Mouse (Mus musculus): ENCODE measurements around the gene Phf13. TPM values are rescaled to one million over a fixed set of nuclear protein-coding genes. Genes with fewer than 3 reads are reported as not detected.

The Phf13 gene
- polyA plus RNA-seq, 1 experiment from 2014 or later: 15.4 TPM

GRCm38 (mm10) chr4:151997701-151998100 is 1.6 kb upstream of the Phf13 start:
- no peak for ATAC-seq (replicated peaks; ENCODE audit: extremely low read depth, insufficient read depth, low FRiP score)
- Histone ChIP-seq H3K4me1 (ENCODE audit: control insufficient read depth, insufficient read depth, low read length) (peaks cover 18% of the 10 kb centered on the region), H3K36me3 (ENCODE audit: control insufficient read depth, insufficient read depth) (no peaks in the 10 kb centered on the region), H3K4me3 (ENCODE audit: low read length) (no peak overlapping the region), H3K4me2 (ENCODE audit: low read depth, low read length) (peak overlapping the region; percentile 65), H3K27ac (ENCODE audit: low read length) (no peak overlapping the region), H3K27me3 (ENCODE audit: control insufficient read depth, insufficient read depth, low read length) (no peaks in the 10 kb centered on the region), H3K9me3 (replicated peaks; ENCODE audit: control insufficient read depth, low read length) (no peaks in the 10 kb centered on the region), H3K9ac (ENCODE audit: low read length) (no peak overlapping the region)
- WGBS: 56% methylated on average over 3 of the region's 3 CpGs

GRCm38 (mm10) chr4:151996951-151997222 is 829 bp upstream of the Phf13 start:
- ATAC-seq (replicated peaks; ENCODE audit: extremely low read depth, insufficient read depth, low FRiP score): no peak

GRCm38 (mm10) chr4:151995371-151996172 is 486 bp downstream of the Phf13 start:
- WGBS: 1% methylated on average over 75 of the region's 111 CpGs
- H3K9ac ChIP-seq (ENCODE audit: low read length): peak overlapping the region; percentile 95
- peak overlapping the region; percentile 95 for H3K4me3 ChIP-seq (ENCODE audit: low read length)
- peak; percentile 8; the same call in 1 of the 2 replicates for ATAC-seq (replicated peaks; ENCODE audit: extremely low read depth, insufficient read depth, low FRiP score)
- H3K4me1 ChIP-seq (ENCODE audit: control insufficient read depth, insufficient read depth, low read length): peaks cover 18% of the 10 kb centered on the region
- peak overlapping the region; percentile 83 for H3K4me2 ChIP-seq (ENCODE audit: low read depth, low read length)
- peak overlapping the region; percentile 84 for H3K27ac ChIP-seq (ENCODE audit: low read length)
- H3K27me3 ChIP-seq (ENCODE audit: control insufficient read depth, insufficient read depth, low read length): no peaks in the 10 kb centered on the region
- H3K9me3 ChIP-seq (replicated peaks; ENCODE audit: control insufficient read depth, low read length): no peaks in the 10 kb centered on the region
- H3K36me3 ChIP-seq (ENCODE audit: control insufficient read depth, insufficient read depth): peaks cover 10% of the 10 kb centered on the region

More at GRCm38 (mm10) chr4:151996951-151997222, 829 bp upstream of the Phf13 start:
- WGBS: 4% methylated on average over 13 of the region's 13 CpGs
- H3K36me3 ChIP-seq (ENCODE audit: control insufficient read depth, insufficient read depth): peaks cover 5% of the 10 kb centered on the region; the same call in 1 of the 2 replicates
- no peaks in the 10 kb centered on the region for H3K9me3 ChIP-seq (replicated peaks; ENCODE audit: control insufficient read depth, low read length)
- peak overlapping the region; percentile 92 for H3K9ac ChIP-seq (ENCODE audit: low read length)
- H3K27me3 ChIP-seq (ENCODE audit: control insufficient read depth, insufficient read depth, low read length): no peaks in the 10 kb centered on the region
- H3K4me2 ChIP-seq (ENCODE audit: low read depth, low read length): peak overlapping the region; percentile 65
- peaks cover 18% of the 10 kb centered on the region for H3K4me1 ChIP-seq (ENCODE audit: control insufficient read depth, insufficient read depth, low read length)
- H3K4me3 ChIP-seq (ENCODE audit: low read length): peak overlapping the region; percentile 95
- H3K27ac ChIP-seq (ENCODE audit: low read length): peak overlapping the region; percentile 91

GRCm38 (mm10) chr4:151994228-151995171 is 1.6 kb downstream of the Phf13 start:
- no peak for ATAC-seq (replicated peaks; ENCODE audit: extremely low read depth, insufficient read depth, low FRiP score)
- H3K4me3 ChIP-seq (ENCODE audit: low read length): peak overlapping the region; percentile 95
- H3K27me3 ChIP-seq (ENCODE audit: control insufficient read depth, insufficient read depth, low read length): no peaks in the 10 kb centered on the region
- 2% methylated on average over 61 of the region's 61 CpGs for WGBS
- H3K9me3 ChIP-seq (replicated peaks; ENCODE audit: control insufficient read depth, low read length): no peaks in the 10 kb centered on the region
- H3K4me1 ChIP-seq (ENCODE audit: control insufficient read depth, insufficient read depth, low read length): peaks cover 18% of the 10 kb centered on the region
- peak overlapping the region; percentile 95 for H3K9ac ChIP-seq (ENCODE audit: low read length)
- H3K4me2 ChIP-seq (ENCODE audit: low read depth, low read length): peak overlapping the region; percentile 83
- H3K36me3 ChIP-seq (ENCODE audit: control insufficient read depth, insufficient read depth): peaks cover 16% of the 10 kb centered on the region
- H3K27ac ChIP-seq (ENCODE audit: low read length): peak overlapping the region; percentile 84

- Histone ChIP-seq H3K9ac (ENCODE audit: low read length) (0 out of 2 replicates have a peak overlapping the region, but pooled peaks have one; percentile 8), H3K9me3 (replicated peaks; ENCODE audit: control insufficient read depth, low read length) (no peaks in the 10 kb centered on the region), H3K36me3 (ENCODE audit: control insufficient read depth, insufficient read depth) (peaks cover 16% of the 10 kb centered on the region), H3K4me2 (ENCODE audit: low read depth, low read length) (no peak overlapping the region), H3K4me3 (ENCODE audit: low read length) (no peak overlapping the region), H3K27me3 (ENCODE audit: control insufficient read depth, insufficient read depth, low read length) (no peaks in the 10 kb centered on the region), H3K27ac (ENCODE audit: low read length) (no peak overlapping the region), H3K4me1 (ENCODE audit: control insufficient read depth, insufficient read depth, low read length) (peaks cover 24% of the 10 kb centered on the region)
- no peak for ATAC-seq (replicated peaks; ENCODE audit: extremely low read depth, insufficient read depth, low FRiP score)
- WGBS: 52% methylated on average over 6 of the region's 6 CpGs
These were observed 3.0 kb downstream of the Phf13 start for GRCm38 (mm10) chr4:151993035-151993434.

- no peaks in the 10 kb centered on the region for H3K9me3 ChIP-seq (replicated peaks; ENCODE audit: control insufficient read depth, low read length)
- no peak for ATAC-seq (replicated peaks; ENCODE audit: extremely low read depth, insufficient read depth, low FRiP score)
- WGBS: 82% methylated on average over 9 of the region's 9 CpGs
- H3K9ac ChIP-seq (ENCODE audit: low read length): no peak overlapping the region
- H3K4me2 ChIP-seq (ENCODE audit: low read depth, low read length): no peak overlapping the region
- peaks cover 16% of the 10 kb centered on the region for H3K36me3 ChIP-seq (ENCODE audit: control insufficient read depth, insufficient read depth)
- H3K27me3 ChIP-seq (ENCODE audit: control insufficient read depth, insufficient read depth, low read length): no peaks in the 10 kb centered on the region
- no peak overlapping the region for H3K4me3 ChIP-seq (ENCODE audit: low read length)
- peaks cover 26% of the 10 kb centered on the region for H3K4me1 ChIP-seq (ENCODE audit: control insufficient read depth, insufficient read depth, low read length)
- H3K27ac ChIP-seq (ENCODE audit: low read length): no peak overlapping the region
These were observed 4.0 kb downstream of the Phf13 start for GRCm38 (mm10) chr4:151992091-151992490.

GRCm38 (mm10) chr4:151989110-151989488 is 7.0 kb downstream of the Phf13 start:
- Histone ChIP-seq H3K9ac (ENCODE audit: low read length) (peak overlapping the region; percentile 95), H3K27me3 (ENCODE audit: control insufficient read depth, insufficient read depth, low read length) (no peaks in the 10 kb centered on the region), H3K4me1 (ENCODE audit: control insufficient read depth, insufficient read depth, low read length) (peaks cover 24% of the 10 kb centered on the region), H3K27ac (ENCODE audit: low read length) (peak overlapping the region; percentile 81), H3K9me3 (replicated peaks; ENCODE audit: control insufficient read depth, low read length) (no peaks in the 10 kb centered on the region), H3K36me3 (ENCODE audit: control insufficient read depth, insufficient read depth) (peaks cover 16% of the 10 kb centered on the region), H3K4me3 (ENCODE audit: low read length) (peak overlapping the region; percentile 88), H3K4me2 (ENCODE audit: low read depth, low read length) (peak overlapping the region; percentile 78)
- ATAC-seq (replicated peaks; ENCODE audit: extremely low read depth, insufficient read depth, low FRiP score): 0 out of 2 replicates have a peak, but pooled peaks have one; percentile 0
- WGBS: 31% methylated on average over 6 of the region's 6 CpGs

- Histone ChIP-seq H3K4me1 (ENCODE audit: control insufficient read depth, insufficient read depth, low read length) (peaks cover 23% of the 10 kb centered on the region), H3K27me3 (ENCODE audit: control insufficient read depth, insufficient read depth, low read length) (no peaks in the 10 kb centered on the region), H3K4me2 (ENCODE audit: low read depth, low read length) (peak within 1 kb of the TSS; percentile 78), H3K9ac (ENCODE audit: low read length) (peak within 1 kb of the TSS; percentile 95), H3K27ac (ENCODE audit: low read length) (peak within 1 kb of the TSS; percentile 81), H3K4me3 (ENCODE audit: low read length) (peak within 1 kb of the TSS; percentile 88), H3K9me3 (replicated peaks; ENCODE audit: control insufficient read depth, low read length) (no peaks in the 10 kb centered on the region), H3K36me3 (ENCODE audit: control insufficient read depth, insufficient read depth) (peaks cover 16% of the 10 kb centered on the region)
- under 1% methylated on average over 54 of the region's 54 CpGs for WGBS
- ATAC-seq (replicated peaks; ENCODE audit: extremely low read depth, insufficient read depth, low FRiP score): peak; percentile 71
These were observed 7.5 kb downstream of the Phf13 start, which contains the start of gene Thap3 for GRCm38 (mm10) chr4:151988342-151989109. Thap3 (minus strand) TSS chr4:151988997.

All from heart, embryonic 16.5 days (tissue).